Mouse (Mus musculus) liver, adult 2 months (tissue): Measurements from ENCODE around the gene Lrp1. TPM values are rescaled to one million over a fixed set of nuclear protein-coding genes. Genes with fewer than 3 reads are reported as not detected.
A peak's percentile ranks its signal among the peaks of the same experiment; 100 is the strongest.

ENCODE experiments used
- DNase-seq: peaks from one replicate; pipeline ENCODE4 v3.0.0-alpha.2; 2011; ENCODE audit warnings: low read depth, low spot score; ENCODE audit errors: extremely low read depth
- H3K27ac ChIP-seq: fragments of 200-500 bp; replicated peaks from 2 replicates; pipeline ENCODE4 v1.5.1; 2012; ENCODE audit warnings: low read depth, mild to moderate bottlenecking, control low read depth, inconsistent platforms, low read length; ENCODE audit not compliant: insufficient read depth
- H3K27me3 ChIP-seq: fragments of 200-500 bp; 2 replicates; pipeline ENCODE4 v1.6.1; 2012; ENCODE audit warnings: mild to moderate bottlenecking, moderate library complexity, low read length, inconsistent platforms; ENCODE audit not compliant: control insufficient read depth, insufficient read depth
- H3K36me3 ChIP-seq: fragments of 200-500 bp; 2 replicates; pipeline ENCODE4 v1.6.1; 2012; ENCODE audit warnings: low read length, inconsistent platforms; ENCODE audit not compliant: control insufficient read depth, insufficient read depth
- H3K4me1 ChIP-seq: fragments of 200-500 bp; 2 replicates; pipeline ENCODE4 v1.6.1; 2011; ENCODE audit warnings: low read length; ENCODE audit not compliant: control insufficient read depth, insufficient read depth
- H3K4me3 ChIP-seq: fragments of 200-500 bp; 2 replicates; pipeline ENCODE4 v1.5.1; 2011; ENCODE audit warnings: low read depth, mild to moderate bottlenecking, control low read depth, low read length, moderate library complexity; ENCODE audit not compliant: insufficient read depth
- H3K79me2 ChIP-seq: fragments of 200-500 bp; 2 replicates; pipeline ENCODE4 v1.6.1; 2012; ENCODE audit warnings: inconsistent platforms, mild to moderate bottlenecking, low read length, moderate library complexity; ENCODE audit not compliant: control insufficient read depth, insufficient read depth
- H3K9ac ChIP-seq: fragments of 200-500 bp; 2 replicates; pipeline ENCODE4 v1.6.1; 2012; ENCODE audit warnings: low read depth, mild to moderate bottlenecking, control low read depth, inconsistent platforms, low read length
- CTCF ChIP-seq: fragments of 200-500 bp; IDR thresholded peaks from 2 replicates; pipeline ENCODE4 v1.5.1; 2011; ENCODE audit warnings: low read depth, low read length, control low read depth
- POLR2A ChIP-seq: fragments of 200-500 bp; IDR thresholded peaks from 2 replicates; pipeline ENCODE4 v1.6.1; 2011; ENCODE audit warnings: low read length, control low read depth; ENCODE audit not compliant: insufficient read depth; ENCODE audit errors: extremely low read depth
- WGBS: fragments of 180-500 bp; shearing (Covaris S2); methylation state at CpG from one replicate; pipeline ENCODE4 v1.1.7; 2018; 5-methylcytosine and 5-hydroxymethylcytosine counted together
- polyA plus RNA-seq: library from polyadenylated mRNA; depleted of rRNA; stranded (reverse); fragments of >200 nt; gene quantifications from 2 replicates; pipeline ENCODE4 v1.2.3, GENCODE M21; 2012
- total RNA-seq: library from RNA; depleted of rRNA; stranded (reverse); fragments of >200 nt; gene quantifications from 2 replicates; pipeline ENCODE4 v1.2.3, GENCODE M21; 2014

The Lrp1 gene
- total and polyA plus RNA-seq, 2 experiments = 193 to 354 TPM

DNA sequence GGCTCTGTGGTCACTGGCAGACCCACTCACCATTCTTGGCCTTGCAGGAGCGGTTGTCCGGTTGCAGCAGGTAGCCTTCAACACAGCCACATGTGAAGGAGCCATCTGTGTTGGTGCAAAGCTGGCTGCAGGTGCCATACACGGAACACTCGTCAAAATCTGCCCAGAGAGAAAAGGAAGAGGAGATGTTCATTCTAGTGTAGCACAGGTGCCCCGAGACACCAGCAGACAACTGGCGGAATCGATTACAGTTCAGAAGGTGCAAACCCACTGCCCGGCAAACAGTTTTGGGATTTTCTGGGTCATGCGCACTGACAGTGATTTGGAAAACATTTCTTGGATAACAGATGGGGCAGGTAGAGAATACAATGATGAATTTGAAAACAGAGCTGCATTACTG, 15.2 kb downstream of the Lrp1 start:
- no peak for DNase-seq
- WGBS = 81% methylated on average over 9 of the region's 9 CpGs
- no peak overlapping the region for H3K9ac ChIP-seq
- peaks cover 42% of the 10 kb centered on the region for H3K4me1 ChIP-seq
- H3K27ac ChIP-seq = peak overlapping the region; percentile 74; the same call in 1 of the 2 replicates
- TF ChIP-seq CTCF = no peak
- no peak overlapping the region for H3K4me3 ChIP-seq
- no peaks in the 10 kb centered on the region for H3K27me3 ChIP-seq
- peaks cover 6% of the 10 kb centered on the region; the same call in 1 of the 2 replicates for H3K79me2 ChIP-seq
- H3K36me3 ChIP-seq = peaks cover 58% of the 10 kb centered on the region

DNA sequence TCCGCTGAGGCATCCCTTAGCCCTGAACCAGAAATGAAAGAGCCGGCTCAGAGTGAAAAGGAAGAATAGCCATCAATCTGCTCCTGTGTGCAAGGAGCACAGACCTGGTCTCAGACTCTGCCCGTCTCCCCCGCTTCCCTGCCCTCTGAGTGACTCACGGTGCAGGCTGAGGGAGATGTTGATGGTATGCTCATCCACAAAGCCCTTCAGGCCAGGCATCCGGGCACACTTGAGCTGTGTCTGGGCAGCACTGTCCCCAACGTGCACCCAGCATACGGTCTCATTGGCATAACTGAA, 15.7 kb downstream of the Lrp1 start:
- no peak for TF ChIP-seq POLR2A
- TF ChIP-seq CTCF = no peak
- peaks cover 47% of the 10 kb centered on the region for H3K4me1 ChIP-seq
- H3K79me2 ChIP-seq = peaks cover 6% of the 10 kb centered on the region; the same call in 1 of the 2 replicates
- peak overlapping the region; percentile 13 for H3K9ac ChIP-seq
- no peak overlapping the region for H3K4me3 ChIP-seq
- no peaks in the 10 kb centered on the region for H3K27me3 ChIP-seq
- H3K36me3 ChIP-seq = peaks cover 52% of the 10 kb centered on the region
- 72% methylated on average over 8 of the region's 8 CpGs for WGBS
- peak overlapping the region; percentile 74 for H3K27ac ChIP-seq
- DNase-seq = no peak

DNA sequence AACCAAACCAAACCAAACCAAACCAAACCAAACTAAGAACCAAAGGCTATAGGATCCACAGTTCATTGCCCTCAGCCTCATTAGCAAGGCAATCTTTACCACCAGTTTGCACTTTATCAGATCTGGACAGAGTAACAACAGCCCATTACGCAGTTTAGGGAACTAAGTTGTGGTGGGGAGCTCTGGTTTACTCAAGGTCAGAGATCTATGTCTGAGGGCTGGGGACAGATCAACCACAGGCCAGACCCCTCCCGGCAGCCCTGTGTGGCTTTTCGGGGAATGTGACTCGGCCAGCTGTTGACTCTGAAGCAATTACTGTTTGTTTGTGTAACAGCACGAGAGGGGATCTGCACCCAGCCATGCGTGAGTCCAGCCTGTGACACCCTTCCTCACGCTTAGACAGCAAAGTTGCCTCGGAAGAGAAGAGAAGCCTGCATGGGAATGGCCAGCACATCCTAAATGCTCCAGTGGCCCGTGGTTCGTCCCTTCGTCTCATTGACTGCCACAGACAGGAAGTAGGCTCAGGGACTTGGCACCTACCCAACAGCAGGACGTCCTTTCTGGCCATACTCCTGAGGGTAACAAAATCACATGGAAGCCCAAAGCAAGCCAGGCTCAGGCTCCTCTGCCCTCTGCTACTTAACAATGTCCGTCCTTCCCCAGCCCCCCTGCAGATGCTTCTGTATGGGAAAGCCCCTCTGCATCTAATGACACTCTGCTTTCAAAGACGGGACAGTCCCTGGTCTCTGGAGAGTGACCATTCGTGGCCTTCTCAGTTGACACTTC, 16.3 kb downstream of the Lrp1 start:
- Histone ChIP-seq H3K4me3 (no peak overlapping the region), H3K36me3 (peaks cover 47% of the 10 kb centered on the region), H3K4me1 (peaks cover 47% of the 10 kb centered on the region), H3K27me3 (no peaks in the 10 kb centered on the region), H3K27ac (peak overlapping the region; percentile 74), H3K9ac (no peak overlapping the region; the same call in 1 of the 2 replicates), H3K79me2 (peaks cover 5% of the 10 kb centered on the region; the same call in 1 of the 2 replicates)
- TF ChIP-seq CTCF (no peak), POLR2A (no peak)
- WGBS = 7% methylated on average over 15 of the region's 15 CpGs
- DNase-seq = peak; percentile 80

- H3K79me2 ChIP-seq = peaks cover 2% of the 10 kb centered on the region; the same call in 1 of the 2 replicates
- H3K9ac ChIP-seq = peak overlapping the region; percentile 24; the same call in 1 of the 2 replicates
- DNase-seq = peak; percentile 62
- no peak for TF ChIP-seq POLR2A
- no peak for TF ChIP-seq CTCF
- peaks cover 48% of the 10 kb centered on the region for H3K4me1 ChIP-seq
- 44% methylated on average over 13 of the region's 13 CpGs for WGBS
- peak overlapping the region; percentile 74 for H3K27ac ChIP-seq
- H3K36me3 ChIP-seq = peaks cover 39% of the 10 kb centered on the region
- H3K27me3 ChIP-seq = no peaks in the 10 kb centered on the region
- no peak overlapping the region for H3K4me3 ChIP-seq
Measured at GRCm38 (mm10) chr10:127603437-127604371, 17.2 kb downstream of the Lrp1 start.

- Histone ChIP-seq H3K79me2 (peaks cover 2% of the 10 kb centered on the region; the same call in 1 of the 2 replicates), H3K4me3 (no peak overlapping the region), H3K27me3 (no peaks in the 10 kb centered on the region), H3K9ac (no peak overlapping the region), H3K4me1 (peaks cover 48% of the 10 kb centered on the region), H3K27ac (peak overlapping the region; percentile 13; the same call in 1 of the 2 replicates), H3K36me3 (peaks cover 36% of the 10 kb centered on the region)
- WGBS = 49% methylated on average over 6 of the region's 6 CpGs
- TF ChIP-seq CTCF = no peak
- no peak for TF ChIP-seq POLR2A
- peak; percentile 76 for DNase-seq
Measured at GRCm38 (mm10) chr10:127602194-127602593, 18.8 kb downstream of the Lrp1 start.
